Mouse (Mus musculus): ENCODE measurements around the gene Moxd2.

The Moxd2 gene

DNA sequence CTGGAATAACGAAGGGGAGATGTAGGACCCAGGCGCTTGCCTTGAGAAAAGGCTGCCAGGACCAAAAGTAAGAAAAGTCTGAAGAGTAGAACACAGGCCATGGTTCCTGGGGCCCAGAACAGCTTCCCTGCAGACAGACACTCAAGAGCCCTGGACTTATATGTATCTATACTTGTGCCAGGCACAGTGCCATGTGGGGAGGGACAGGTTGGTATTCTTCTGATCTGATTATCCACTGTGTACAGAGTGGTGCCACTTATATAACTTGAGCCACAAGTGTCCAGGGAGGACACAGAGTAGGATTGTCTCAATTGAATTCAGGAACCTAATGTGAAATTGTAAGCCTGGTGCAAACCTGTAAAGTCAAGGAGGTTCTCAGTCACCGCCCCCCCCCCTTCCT lies at the start of gene Moxd2:
Moxd2 (minus strand) TSS at position 101 of the 400 bp plus-strand sequence.
- no peak for DNase-seq (ENCODE audit: low read depth)

- DNase-seq (ENCODE audit: low read depth), result no peak
These were observed 32.7 kb upstream of the Moxd2 start for GRCm38 (mm10) chr6:40919954-40920353.

- DNase-seq (ENCODE audit: low read depth), result no peak
These were observed 13.0 kb upstream of the Moxd2 start, which contains the start of gene Prss58 for GRCm38 (mm10) chr6:40900287-40900686. Prss58 (minus strand) TSS chr6:40900387.

GRCm38 (mm10) chr6:40894716-40895115 lies 7.4 kb upstream of the Moxd2 start:
- DNase-seq (ENCODE audit: low read depth), result peak; percentile 40

- peak; percentile 85 for DNase-seq (ENCODE audit: low read depth)
These were observed 6.3 kb upstream of the Moxd2 start for GRCm38 (mm10) chr6:40893577-40893976.

GRCm38 (mm10) chr6:40891754-40892153 lies 4.5 kb upstream of the Moxd2 start:
- no peak for DNase-seq (ENCODE audit: low read depth)

- peak; percentile 100 for DNase-seq (ENCODE audit: low read depth)
These were observed 3.7 kb upstream of the Moxd2 start for GRCm38 (mm10) chr6:40890973-40891372.

DNA sequence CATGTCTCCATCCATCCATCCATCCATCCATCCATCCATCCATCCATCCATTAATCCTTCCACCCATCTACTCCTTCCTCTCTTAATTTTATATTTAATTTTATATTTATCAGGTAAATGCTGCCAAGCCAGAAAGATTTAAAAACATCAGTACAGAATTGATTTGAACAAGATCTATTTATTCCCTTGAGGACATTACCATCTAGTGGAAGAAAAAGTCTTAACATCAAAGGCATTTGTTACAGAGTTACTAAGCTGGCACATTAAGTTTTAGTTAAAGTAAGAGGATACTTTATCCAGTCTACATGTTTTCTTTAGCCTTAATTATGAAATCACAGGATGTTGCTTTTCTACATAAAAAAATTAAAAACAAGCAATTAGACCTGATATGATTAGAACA lies 42.0 kb downstream of the Moxd2 start:
- peak; percentile 78 for DNase-seq (ENCODE audit: low read depth)

Data from 416B (cell line).